Mouse (Mus musculus): Measurements from ENCODE around the gene Plekhg1.

Gene Plekhg1

GRCm38 (mm10) chr10:3831597-3832351 lies 91.6 kb downstream of the Plekhg1 start:
- no peak for DNase-seq

- DNase-seq: no peak
These were observed 93.9 kb downstream of the Plekhg1 start for GRCm38 (mm10) chr10:3834060-3834459.

GRCm38 (mm10) chr10:3834678-3835077 lies 94.5 kb downstream of the Plekhg1 start:
- DNase-seq: no peak

GRCm38 (mm10) chr10:3835616-3836015 lies 95.5 kb downstream of the Plekhg1 start:
- DNase-seq: no peak

- DNase-seq: no peak
These were observed 99.7 kb downstream of the Plekhg1 start for GRCm38 (mm10) chr10:3839748-3840432.

- DNase-seq: no peak
These were observed 104.3 kb downstream of the Plekhg1 start for GRCm38 (mm10) chr10:3844430-3844829.

GRCm38 (mm10) chr10:3847021-3847420 lies 106.9 kb downstream of the Plekhg1 start:
- DNase-seq: no peak

GRCm38 (mm10) chr10:3851461-3851860 lies 111.3 kb downstream of the Plekhg1 start:
- no peak for DNase-seq

GRCm38 (mm10) chr10:3852733-3853132 lies 112.6 kb downstream of the Plekhg1 start:
- no peak for DNase-seq

GRCm38 (mm10) chr10:3857912-3858311 lies 117.7 kb downstream of the Plekhg1 start:
- DNase-seq: no peak

GRCm38 (mm10) chr10:3858437-3858836 lies 118.3 kb downstream of the Plekhg1 start:
- no peak for DNase-seq

- no peak for DNase-seq
These were observed 119.0 kb downstream of the Plekhg1 start for GRCm38 (mm10) chr10:3858961-3859714.

- no peak for DNase-seq
These were observed 123.4 kb downstream of the Plekhg1 start for GRCm38 (mm10) chr10:3863411-3864195.

- no peak for DNase-seq
These were observed 124.0 kb downstream of the Plekhg1 start for GRCm38 (mm10) chr10:3864196-3864540.

GRCm38 (mm10) chr10:3867298-3867697 lies 127.1 kb downstream of the Plekhg1 start:
- no peak for DNase-seq

- DNase-seq: no peak
These were observed 130.7 kb downstream of the Plekhg1 start for GRCm38 (mm10) chr10:3870828-3871227.

GRCm38 (mm10) chr10:3873467-3873866 lies 133.3 kb downstream of the Plekhg1 start:
- no peak for DNase-seq

- DNase-seq: no peak
These were observed 137.8 kb downstream of the Plekhg1 start for GRCm38 (mm10) chr10:3877852-3878535.

GRCm38 (mm10) chr10:3881179-3881578 lies 141.0 kb downstream of the Plekhg1 start:
- no peak for DNase-seq

- DNase-seq: no peak
These were observed 148.3 kb downstream of the Plekhg1 start for GRCm38 (mm10) chr10:3888510-3888909.

- DNase-seq: no peak
These were observed 151.5 kb downstream of the Plekhg1 start for GRCm38 (mm10) chr10:3891381-3892263.
